Mouse (Mus musculus): ENCODE data around the gene Tuba1b.
"Not testable (repeated sequence)": the region's sequence is repeated elsewhere in the genome, so short reads cannot be mapped to it uniquely, and the experiment has no call there.

Gene Tuba1b

GRCm38 (mm10) chr15:98934217-98934839 is at the start of gene Tuba1b:
TSS of gene Tuba1b (minus strand) at chr15:98934565.
- peak; percentile 91 for DNase-seq (ENCODE audit: low spot score)

DNA sequence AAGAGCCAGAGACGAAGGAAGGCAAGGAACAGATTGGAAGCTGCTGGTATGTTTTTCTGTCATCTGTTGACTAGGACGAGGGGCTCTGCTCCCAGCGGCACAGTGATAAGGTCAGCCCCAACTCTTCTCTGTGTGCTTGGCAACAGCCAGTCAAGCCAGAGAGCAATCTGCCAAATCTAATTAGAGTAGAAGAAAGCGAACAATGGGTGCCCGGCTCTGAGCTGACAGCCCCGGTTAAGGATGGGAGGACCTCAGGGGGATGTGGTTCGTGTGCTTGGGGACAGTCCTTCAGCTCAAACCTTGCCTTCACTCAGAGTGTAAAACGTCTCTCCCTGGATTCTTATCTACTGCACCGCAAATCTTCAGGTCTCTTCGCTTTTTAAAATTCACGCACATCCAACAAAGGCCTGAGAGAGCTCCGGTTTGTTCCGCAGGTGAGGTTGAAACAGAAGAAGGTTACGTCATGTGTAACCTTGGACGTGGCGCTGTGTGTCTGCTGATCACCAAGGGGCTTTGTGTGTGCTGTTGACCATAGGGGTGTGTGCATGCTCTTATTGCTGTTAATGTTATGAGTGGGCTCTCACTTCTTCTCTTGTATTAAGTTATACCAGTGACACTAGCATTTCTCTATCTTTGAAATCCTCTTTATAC is 49.2 kb upstream of the Tuba1b start:
- DNase-seq (ENCODE audit: low spot score) = no peak

DNA sequence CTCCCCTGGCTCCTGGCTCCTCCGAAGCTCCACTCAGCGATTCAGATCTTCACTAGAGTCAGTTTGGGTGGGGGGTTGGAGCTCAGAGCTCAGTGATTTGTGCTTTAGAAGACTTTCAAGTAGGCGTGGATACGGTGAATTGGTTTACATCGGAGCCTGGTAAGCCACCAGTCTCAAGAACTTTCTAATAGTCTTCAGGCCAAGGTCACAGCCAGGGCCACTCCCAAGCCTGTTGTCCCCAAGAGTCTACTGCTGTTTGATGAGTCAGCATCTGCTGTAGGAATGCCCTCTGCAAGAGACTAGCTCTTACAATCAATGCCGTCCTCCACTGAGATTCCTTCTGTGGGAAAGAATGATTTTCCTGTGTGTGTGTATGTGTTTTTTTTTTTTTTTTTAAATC is 47.7 kb upstream of the Tuba1b start:
- no peak for DNase-seq (ENCODE audit: low spot score)

GRCm38 (mm10) chr15:98980012-98980614 is 45.7 kb upstream of the Tuba1b start:
- DNase-seq (ENCODE audit: low spot score) = no peak

- no peak for DNase-seq (ENCODE audit: low spot score)
Measured at GRCm38 (mm10) chr15:98978409-98979172, 44.2 kb upstream of the Tuba1b start.

- peak; percentile 66 for DNase-seq (ENCODE audit: low spot score)
Measured at GRCm38 (mm10) chr15:98977759-98978408, 43.5 kb upstream of the Tuba1b start.

GRCm38 (mm10) chr15:98976763-98977758 is 42.7 kb upstream of the Tuba1b start:
- no peak for DNase-seq (ENCODE audit: low spot score)

DNA sequence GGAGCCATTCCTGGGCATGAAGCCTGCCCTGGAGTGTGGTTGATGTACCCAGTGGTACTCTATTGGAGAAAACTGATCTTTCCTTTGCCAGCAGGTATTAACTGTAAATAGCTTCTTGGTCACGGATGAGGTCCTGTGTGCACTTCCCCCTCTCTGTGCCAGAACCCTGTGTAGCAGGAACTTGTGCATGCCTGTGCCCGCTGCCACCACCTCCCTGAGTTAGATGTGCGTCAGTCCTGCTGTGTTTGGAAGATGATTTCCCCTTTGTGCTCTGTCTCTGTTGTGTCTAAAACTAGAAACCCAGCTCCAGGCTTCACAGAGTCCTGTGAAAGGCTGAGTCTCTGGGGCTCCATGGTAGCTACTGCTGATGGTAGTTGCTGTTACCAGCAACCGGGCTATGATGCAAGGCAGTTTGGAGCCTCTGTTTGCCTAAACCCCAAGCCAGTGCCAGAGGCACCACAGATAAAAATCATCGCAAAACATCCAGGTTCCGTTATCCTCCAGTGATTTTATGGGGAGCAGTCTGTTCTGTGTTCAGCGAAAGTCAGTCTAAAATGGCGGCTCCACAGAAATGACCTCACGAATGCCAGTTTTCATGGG is 38.8 kb upstream of the Tuba1b start:
- DNase-seq (ENCODE audit: low spot score) = no peak

GRCm38 (mm10) chr15:98971576-98972320 is 37.4 kb upstream of the Tuba1b start:
- not testable (repeated sequence) for DNase-seq (ENCODE audit: low spot score)

DNA sequence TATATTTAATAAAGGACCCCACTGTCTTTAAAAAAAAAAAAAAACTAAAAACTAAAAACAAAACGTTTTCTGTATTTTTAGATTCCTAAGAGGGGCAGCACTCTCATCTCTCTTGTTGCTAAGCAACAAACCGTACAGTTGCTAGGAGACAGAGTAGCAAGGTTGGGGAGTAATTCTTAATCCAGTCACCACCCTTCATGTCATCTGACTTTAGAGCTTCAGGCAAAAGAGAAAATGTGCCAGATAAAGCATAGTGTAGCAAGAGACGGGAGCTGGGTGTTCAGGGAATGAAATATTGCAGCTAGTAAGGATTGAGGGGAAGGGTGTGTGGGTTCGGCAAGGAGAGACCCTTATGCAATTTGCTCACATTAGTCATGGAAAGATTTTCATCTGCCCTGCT is 36.7 kb upstream of the Tuba1b start:
- no peak for DNase-seq (ENCODE audit: low spot score)

- DNase-seq (ENCODE audit: low spot score) = no peak
Measured at GRCm38 (mm10) chr15:98969372-98970101, 35.2 kb upstream of the Tuba1b start.

GRCm38 (mm10) chr15:98968701-98969371 is 34.5 kb upstream of the Tuba1b start:
- DNase-seq (ENCODE audit: low spot score) = peak; percentile 64

DNA sequence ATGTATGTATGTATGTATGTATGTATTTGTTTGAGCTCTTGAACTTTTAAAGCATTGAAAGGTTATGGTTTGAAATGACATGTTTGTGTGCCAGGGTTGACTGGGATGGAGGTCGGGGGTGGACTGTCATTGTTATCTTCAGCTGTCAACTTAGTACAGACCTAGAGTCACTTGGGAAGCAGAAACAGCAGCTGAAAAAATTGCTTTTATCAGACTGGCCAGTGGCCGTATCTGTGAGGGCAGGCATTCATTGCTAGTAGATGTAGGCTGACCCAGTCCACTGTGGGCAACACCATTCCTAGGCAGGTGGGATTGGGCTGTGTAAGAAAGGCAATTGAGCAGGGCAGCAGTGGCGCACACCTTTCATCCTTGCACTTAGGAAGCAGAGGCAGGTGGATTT is 25.2 kb upstream of the Tuba1b start:
- DNase-seq (ENCODE audit: low spot score) = no peak

GRCm38 (mm10) chr15:98958901-98959420 is 24.6 kb upstream of the Tuba1b start:
- no peak for DNase-seq (ENCODE audit: low spot score)

DNA sequence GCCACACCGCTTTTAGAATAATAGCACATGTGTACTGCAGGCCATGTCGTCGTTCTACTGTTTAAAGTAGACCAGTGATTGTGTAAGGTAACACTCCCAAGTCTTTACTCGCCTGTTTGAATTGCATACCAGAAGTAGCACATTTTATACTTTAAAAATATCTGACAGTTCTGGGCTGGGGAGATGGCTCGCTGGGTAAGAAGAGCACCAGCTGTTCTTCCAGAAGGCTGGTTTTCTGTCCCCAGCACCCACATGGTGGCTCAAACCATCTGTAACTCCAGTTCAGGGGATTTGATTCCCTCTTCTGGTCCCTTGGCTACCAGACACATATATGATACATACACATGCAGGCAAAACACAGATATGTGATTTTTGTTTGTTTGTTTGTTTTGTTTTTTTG is 23.1 kb upstream of the Tuba1b start:
- DNase-seq (ENCODE audit: low spot score) = no peak

- no peak for DNase-seq (ENCODE audit: low spot score)
Measured at GRCm38 (mm10) chr15:98956000-98956399, 21.6 kb upstream of the Tuba1b start.

DNA sequence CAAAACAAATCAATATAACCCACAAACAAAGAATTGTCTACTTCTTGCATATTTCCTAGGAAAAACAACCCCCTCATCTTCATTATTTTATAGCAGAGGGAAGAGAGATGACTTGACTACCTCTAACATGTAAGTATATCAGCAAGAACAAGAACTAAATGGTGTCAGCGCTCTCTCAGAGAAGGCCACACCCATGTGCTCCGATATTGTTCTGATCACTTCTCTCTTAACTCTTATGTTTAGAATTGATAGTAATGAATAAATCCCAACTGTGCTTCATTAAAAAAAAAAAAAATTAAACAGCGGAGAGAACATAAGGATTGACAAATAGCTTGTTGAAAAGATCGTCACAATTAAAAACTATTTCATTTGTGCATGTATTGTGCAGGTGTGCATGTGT is 21.0 kb upstream of the Tuba1b start:
- no peak for DNase-seq (ENCODE audit: low spot score)
